Mouse (Mus musculus) bone marrow macrophage, adult 2 months (primary cell): ENCODE data around the gene Tspan5.

Source experiments
- CTCF ChIP-seq: IDR thresholded peaks from 2 replicates; pipeline ENCODE4 v1.5.1; 2012; ENCODE audit warnings: low read depth, mild to moderate bottlenecking, low read length, moderate library complexity
- POLR2A ChIP-seq: IDR thresholded peaks from 2 replicates; pipeline ENCODE4 v1.6.1; 2012; ENCODE audit warnings: mild to moderate bottlenecking, low read depth, low read length, borderline replicate concordance

- TF ChIP-seq CTCF (no peak), POLR2A (no peak)
These were observed 117.2 kb downstream of the Tspan5 start for GRCm38 (mm10) chr3:138859166-138859565.
